Mouse (Mus musculus): ENCODE results near the gene Zfp248. TPM values are rescaled to one million over a fixed set of nuclear protein-coding genes. Genes with fewer than 3 reads are reported as not detected.

Gene Zfp248
- total RNA-seq, 2 experiments from 2014 or later: 3.2 to 4.2 TPM

Small RNA genes lying within 50 kb of the gene (microRNA-seq; reads per million reads assigned to microRNA genes)
- gene Gm25953: not detected

Other genes with a start within 250 kb of the Zfp248 start
- gene Bms1, start 36.1 kb downstream of the Zfp248 start, total RNA-seq (2021): 10 to 100 TPM; 29.4 to 31.9 TPM
- gene Zfp9, start 23.8 kb upstream of the Zfp248 start, total RNA-seq (2021): 1 to 10 TPM; 6.1 to 7.9 TPM
- 1 to 10 TPM; 3.3 to 5.1 TPM for gene Ankrd26, start 106.7 kb upstream of the Zfp248 start, total RNA-seq (2021)